Mouse (Mus musculus) C2C12 (cell line): ENCODE data around the gene E4f1. TPM values are rescaled to one million over a fixed set of nuclear protein-coding genes. Genes with fewer than 3 reads are reported as not detected.
"Not testable (repeated sequence)": the region's sequence is repeated elsewhere in the genome, so short reads cannot be mapped to it uniquely, and the experiment has no call there.

Source experiments
- H3K27me3 ChIP-seq: one replicate; pipeline ENCODE4 v1.6.1; 2011; ENCODE audit not compliant: control insufficient read depth, insufficient read depth, insufficient read length
- H3K36me3 ChIP-seq: one replicate; pipeline ENCODE4 v1.6.1; 2011; ENCODE audit not compliant: control insufficient read depth, insufficient read depth
- H3K4me3 ChIP-seq: one replicate; pipeline ENCODE4 v1.5.1; 2011; ENCODE audit warnings: mild to moderate bottlenecking, control low read depth; ENCODE audit not compliant: poor library complexity, insufficient read depth, severe bottlenecking
- H3K79me2 ChIP-seq: one replicate; pipeline ENCODE4 v1.6.1; 2011; ENCODE audit not compliant: control insufficient read depth, insufficient read depth
- H3K79me3 ChIP-seq: one replicate; pipeline ENCODE4 v1.6.1; 2011; ENCODE audit warnings: low read depth, control low read depth
- H3ac ChIP-seq: one replicate; pipeline ENCODE3; 2011; ENCODE audit warnings: low read depth; ENCODE audit not compliant: control insufficient read depth, insufficient read length
- CEBPB ChIP-seq: IDR thresholded peaks from one replicate; pipeline ENCODE4 v1.6.1; 2011; ENCODE audit warnings: low read depth, mild to moderate bottlenecking, control low read depth, moderate library complexity
- CTCF ChIP-seq: IDR thresholded peaks from one replicate; pipeline ENCODE4 v1.5.1; 2011; ENCODE audit not compliant: control insufficient read depth, insufficient read depth, insufficient read length
- FOSL1 ChIP-seq: IDR thresholded peaks from one replicate; pipeline ENCODE4 v1.8.0; 2011; ENCODE audit warnings: mild to moderate bottlenecking, low read length; ENCODE audit not compliant: poor library complexity, insufficient read depth, severe bottlenecking
- MAX ChIP-seq: IDR thresholded peaks from one replicate; pipeline ENCODE4 v1.6.1; 2011; ENCODE audit warnings: mild to moderate bottlenecking, control low read depth
- MYOD1 ChIP-seq: IDR thresholded peaks from one replicate; pipeline ENCODE4 v1.6.1; 2011; ENCODE audit warnings: low read depth; ENCODE audit not compliant: control insufficient read depth, insufficient read length
- MYOG ChIP-seq: IDR thresholded peaks from one replicate; pipeline ENCODE4 v1.6.1; 2011; ENCODE audit not compliant: control insufficient read depth, insufficient read length; ENCODE audit errors: extremely low read depth
- USF1 ChIP-seq: IDR thresholded peaks from one replicate; pipeline ENCODE4 v1.6.1; 2011; ENCODE audit warnings: low read depth, mild to moderate bottlenecking, control low read depth, moderate library complexity
- polyA plus RNA-seq: library from polyadenylated mRNA; unstranded; fragments of >200 nt; fragmentation: generic; extraction: Trizol; gene quantifications from one replicate; pipeline ENCODE4 v1.2.1, GENCODE M21; 2012; ENCODE audit warnings: missing spikeins

Gene E4f1
- polyA plus RNA-seq, 1 experiment = 13.1 TPM

- no peak for TF ChIP-seq MAX
- H3K36me3 ChIP-seq = peaks cover 16% of the 10 kb centered on the region
- H3ac ChIP-seq = no peak overlapping the region
- H3K79me2 ChIP-seq = peaks cover 27% of the 10 kb centered on the region
- no peaks in the 10 kb centered on the region for H3K27me3 ChIP-seq
- no peak overlapping the region for H3K4me3 ChIP-seq
- H3K79me3 ChIP-seq = peaks cover 16% of the 10 kb centered on the region
Measured at GRCm38 (mm10) chr17:24468636-24469246, 1.4 kb downstream of the E4f1 start.

GRCm38 (mm10) chr17:24463374-24464133 is 6.6 kb downstream of the E4f1 start:
- TF ChIP-seq FOSL1 (no peak), MYOD1 (no peak), MYOG (no peak), USF1 (no peak), CEBPB (no peak), MAX (no peak), CTCF (no peak)
- H3K4me3 ChIP-seq = no peak overlapping the region
- no peaks in the 10 kb centered on the region for H3K79me3 ChIP-seq

GRCm38 (mm10) chr17:24462932-24463331 is 7.2 kb downstream of the E4f1 start:
- Histone ChIP-seq H3K79me3 (no peaks in the 10 kb centered on the region), H3K4me3 (no peak overlapping the region), H3K36me3 (no peaks in the 10 kb centered on the region), H3K79me2 (no peaks in the 10 kb centered on the region), H3K27me3 (no peaks in the 10 kb centered on the region), H3ac (no peak overlapping the region)
- TF ChIP-seq CTCF (no peak), MAX (no peak), FOSL1 (no peak), MYOD1 (no peak), MYOG (no peak), CEBPB (no peak), USF1 (no peak)

More at GRCm38 (mm10) chr17:24463374-24464133, 6.6 kb downstream of the E4f1 start:
- Histone ChIP-seq H3K27me3 (no peaks in the 10 kb centered on the region), H3ac (no peak overlapping the region), H3K36me3 (no peaks in the 10 kb centered on the region), H3K79me2 (no peaks in the 10 kb centered on the region)

- Histone ChIP-seq H3K27me3 (no peaks in the 10 kb centered on the region), H3ac (no peak overlapping the region), H3K79me3 (peaks cover 1% of the 10 kb centered on the region), H3K79me2 (peaks cover 2% of the 10 kb centered on the region), H3K4me3 (no peak overlapping the region), H3K36me3 (no peaks in the 10 kb centered on the region)
- TF ChIP-seq CEBPB (no peak), USF1 (no peak), FOSL1 (no peak)
Measured at GRCm38 (mm10) chr17:24461580-24461979, 8.5 kb downstream of the E4f1 start.

GRCm38 (mm10) chr17:24455523-24456206 is 14.4 kb downstream of the E4f1 start:
- H3K79me3 ChIP-seq = peaks cover 19% of the 10 kb centered on the region

GRCm38 (mm10) chr17:24454756-24455522 is 15.2 kb downstream of the E4f1 start:
- Histone ChIP-seq H3K36me3 (peaks cover 14% of the 10 kb centered on the region), H3K79me3 (peaks cover 19% of the 10 kb centered on the region), H3K27me3 (no peaks in the 10 kb centered on the region), H3K4me3 (peak overlapping the region; percentile 79), H3K79me2 (peaks cover 43% of the 10 kb centered on the region), H3ac (peak overlapping the region; percentile 80)
- TF ChIP-seq USF1 (no peak), MYOD1 (no peak), MAX (peak; percentile 79), MYOG (no peak), CEBPB (peak; percentile 79), CTCF (no peak), FOSL1 (no peak)

More at GRCm38 (mm10) chr17:24455523-24456206, 14.4 kb downstream of the E4f1 start:
- H3ac ChIP-seq, H3K27me3 ChIP-seq, H3K36me3 ChIP-seq, H3K4me3 ChIP-seq: not testable (repeated sequence)
- peaks cover 43% of the 10 kb centered on the region for H3K79me2 ChIP-seq
